Mouse (Mus musculus): ENCODE results near the gene Minos1. TPM values are rescaled to one million over a fixed set of nuclear protein-coding genes. Genes with fewer than 3 reads are reported as not detected.

The Minos1 gene
- polyA plus RNA-seq (2012; rRNA removed), result 32.4 and 37.6 TPM in 2 replicates

DNA sequence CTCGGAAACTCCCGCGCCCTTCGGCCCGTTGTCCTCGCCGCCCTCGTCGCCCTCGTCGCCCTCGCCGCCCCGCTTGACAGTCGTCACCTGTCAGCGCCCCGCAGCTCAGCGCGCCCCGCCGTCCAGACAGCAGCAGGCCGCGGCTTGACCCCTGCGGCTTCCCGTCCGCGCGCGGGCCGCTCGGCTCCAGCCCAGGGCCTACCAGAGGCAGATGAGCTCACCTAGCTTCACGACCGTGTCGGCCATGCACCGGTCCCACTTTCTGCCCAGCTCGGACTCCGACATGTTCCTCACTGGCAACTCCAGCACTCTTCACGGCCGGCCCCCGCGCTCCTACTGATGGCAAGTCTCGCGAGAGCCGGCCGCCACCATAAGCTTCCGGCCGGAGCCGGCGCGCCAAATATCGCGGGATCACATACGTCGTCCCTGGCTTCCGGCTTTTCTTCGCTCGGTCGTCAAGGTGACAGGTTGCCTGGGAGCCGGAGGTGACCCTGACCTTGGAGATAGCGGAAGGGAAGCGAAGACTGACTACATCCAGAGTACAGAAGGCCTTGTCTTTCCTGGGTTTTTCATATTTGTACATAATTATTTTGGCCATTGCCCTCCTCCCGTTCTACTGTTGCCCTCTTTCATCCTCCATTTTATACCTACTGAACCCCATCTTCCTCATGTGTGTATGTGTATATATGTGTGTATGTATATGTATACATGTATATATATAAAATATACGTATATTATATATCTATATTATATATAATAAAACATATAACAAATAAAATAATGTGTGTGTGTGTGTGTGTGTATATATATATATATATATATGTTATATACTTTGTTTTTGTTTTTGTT, at the start of gene Minos1:
Gene Minos1, minus strand, starts transcription at position 413 of the 849 bp plus-strand sequence.

DNA sequence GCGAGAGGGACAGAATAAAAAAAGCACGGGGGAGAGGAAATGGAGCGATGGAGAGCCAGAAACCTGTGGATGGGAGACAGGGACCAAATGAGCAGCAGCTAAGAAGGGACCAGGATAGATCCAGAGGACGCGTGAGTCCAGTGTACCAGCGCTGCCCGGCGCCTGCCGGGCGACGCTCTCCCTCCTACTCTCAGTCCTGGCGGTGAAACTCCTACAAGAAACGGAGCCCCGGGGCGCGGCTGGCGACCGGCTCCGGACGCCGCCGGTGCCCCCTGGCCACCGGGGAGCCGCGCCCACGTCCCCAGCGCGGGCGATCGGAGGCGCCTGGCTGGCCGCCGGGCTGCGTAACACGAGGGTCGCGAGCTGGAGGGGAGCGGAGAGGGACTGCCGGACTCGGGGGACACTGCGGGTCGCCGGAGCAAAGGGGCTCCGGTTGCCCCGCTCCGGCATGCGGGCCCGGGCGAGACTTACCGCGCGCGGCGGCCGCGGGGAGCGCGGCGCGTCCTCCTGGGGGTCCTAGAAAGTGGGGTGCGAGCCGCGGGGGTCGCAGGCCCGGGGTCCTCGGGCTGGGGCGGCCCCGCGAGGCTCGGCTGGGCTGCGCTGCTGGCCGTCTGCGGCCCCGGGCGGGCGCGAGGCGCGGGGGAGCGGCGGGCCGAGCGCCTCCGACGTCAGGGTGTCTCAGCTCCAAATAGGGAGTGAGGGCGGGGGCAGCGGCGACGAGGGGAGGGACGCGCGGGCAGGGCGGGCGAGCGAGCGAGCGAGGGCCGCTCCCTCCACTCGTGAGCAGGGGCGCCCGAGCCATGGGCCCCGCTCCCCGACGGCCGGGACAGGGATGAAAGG, 38.3 kb downstream of the Minos1 start, which contains the start of gene Nbl1:
Gene Nbl1, minus strand, starts transcription at position 638 of the 840 bp plus-strand sequence.

DNA sequence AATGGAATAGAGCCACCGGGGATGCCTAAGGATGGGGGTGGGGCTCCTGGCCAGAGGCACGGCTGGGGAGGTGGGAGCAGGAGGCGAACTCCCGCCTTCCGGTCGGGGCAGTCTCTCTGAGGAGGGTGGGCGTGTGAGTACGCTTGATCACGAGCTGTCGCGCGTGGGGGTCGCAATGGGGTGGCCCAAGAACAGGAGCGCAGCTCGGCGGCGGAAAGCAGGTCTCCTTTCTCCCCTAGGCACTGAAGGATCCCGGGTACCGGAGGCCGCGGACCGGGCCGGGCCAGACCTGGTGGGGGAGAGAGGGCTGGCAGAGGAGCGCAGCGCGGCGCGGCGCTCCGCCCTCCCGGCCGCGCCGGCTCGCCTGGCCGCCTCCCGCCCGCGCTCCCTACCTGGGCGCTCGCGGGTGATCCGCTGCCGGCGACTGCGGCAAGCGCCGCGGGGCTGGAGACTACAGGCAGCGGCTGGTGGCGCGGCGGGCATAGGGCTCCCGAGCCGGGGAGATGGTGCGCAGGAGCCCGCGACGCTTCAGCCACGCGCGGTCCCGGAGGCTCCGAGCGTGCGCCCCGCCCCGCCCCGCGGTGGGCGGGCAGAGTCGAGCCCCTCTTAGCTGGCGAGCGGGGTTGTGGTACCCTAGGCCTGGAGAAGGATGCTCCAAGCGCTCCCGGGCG, 55.7 kb downstream of the Minos1 start, which contains the start of gene Htr6:
Gene Htr6, minus strand, starts transcription at position 530 of the 671 bp plus-strand sequence.

Other genes starting within 250 kb of the Minos1 start
- 11.8 and 12.4 TPM in 2 replicates for gene Otud3, start 217.2 kb downstream of the Minos1 start, polyA plus RNA-seq (2012; rRNA removed)
- 677 and 736 TPM in 2 replicates for gene Rnf186, start 164.0 kb downstream of the Minos1 start, polyA plus RNA-seq (2012; rRNA removed)
- 40.4 and 48.0 TPM in 2 replicates for gene Tmco4, start 158.2 kb downstream of the Minos1 start, polyA plus RNA-seq (2012; rRNA removed)
- 0.19 and 0.29 TPM in 2 replicates for gene Htr6, start 55.5 kb downstream of the Minos1 start, polyA plus RNA-seq (2012; rRNA removed)
- 210 and 301 TPM in 2 replicates for gene Nbl1, start 38.1 kb downstream of the Minos1 start, polyA plus RNA-seq (2012; rRNA removed)
- 319 and 374 TPM in 2 replicates for gene Capzb, start 61.8 kb upstream of the Minos1 start, polyA plus RNA-seq (2012; rRNA removed)
- 30.1 and 35.3 TPM in 2 replicates for gene Pqlc2, start 179.6 kb upstream of the Minos1 start, polyA plus RNA-seq (2012; rRNA removed)
- gene Akr7a5, start 179.6 kb upstream of the Minos1 start, polyA plus RNA-seq (2012; rRNA removed), result 71.9 and 74.0 TPM in 2 replicates
- gene Mrto4, start 221.5 kb upstream of the Minos1 start, polyA plus RNA-seq (2012; rRNA removed), result 11.1 and 14.6 TPM in 2 replicates
- 26.5 and 28.2 TPM in 2 replicates for gene Emc1, start 221.5 kb upstream of the Minos1 start, polyA plus RNA-seq (2012; rRNA removed)
- gene Ubr4, start 221.5 kb upstream of the Minos1 start, polyA plus RNA-seq (2012; rRNA removed), result 209 and 214 TPM in 2 replicates